Mouse (Mus musculus): ENCODE data around the gene Azin2. TPM values are rescaled to one million over a fixed set of nuclear protein-coding genes. Genes with fewer than 3 reads are reported as not detected.

Azin2 gene
- polyA plus RNA-seq, 1 experiment from 2014 or later: 20.3 TPM

DNA sequence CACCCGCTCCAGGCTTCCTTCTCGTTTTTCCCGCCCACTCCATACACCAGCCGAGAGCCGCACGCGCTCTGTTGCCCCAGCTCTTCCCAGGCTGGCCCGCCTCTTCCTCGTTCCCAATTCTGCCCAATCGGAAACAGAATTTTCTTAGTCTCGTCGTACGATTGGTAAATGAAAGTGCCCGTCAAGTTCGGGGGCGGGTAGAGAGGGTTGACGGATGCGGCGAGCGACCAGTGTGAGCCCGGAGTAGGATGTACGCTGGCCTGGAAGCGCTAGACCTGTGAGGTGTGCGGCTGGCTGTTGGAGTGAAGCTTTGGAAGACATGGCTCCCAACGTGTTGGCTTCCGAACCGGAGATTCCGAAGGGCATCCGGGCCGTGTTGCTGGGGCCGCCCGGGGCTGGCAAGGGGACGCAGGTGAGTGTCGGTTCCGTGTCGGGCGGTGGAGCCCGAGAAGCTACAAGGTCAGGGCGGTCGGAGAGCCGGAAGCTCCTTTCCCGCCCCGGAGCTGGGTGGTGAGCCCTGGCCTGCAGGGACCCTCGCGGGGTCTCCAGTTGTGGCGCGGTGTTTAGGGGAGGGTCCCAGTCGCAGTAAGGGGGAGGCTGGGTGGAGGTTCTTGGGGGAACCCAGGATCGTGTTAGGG lies 30.9 kb upstream of the Azin2 start:
- Histone ChIP-seq H3K27me3 (replicated peaks) (no peaks in the 10 kb centered on the region), H3K4me2 (peak overlapping the region; percentile 82), H3K9ac (replicated peaks) (peak overlapping the region; percentile 84), H3K36me3 (peaks cover 8% of the 10 kb centered on the region; the same call in 1 of the 2 replicates), H3K4me3 (replicated peaks) (peak overlapping the region; percentile 91), H3K27ac (replicated peaks) (peak overlapping the region; percentile 81), H3K4me1 (peaks cover 22% of the 10 kb centered on the region), H3K9me3 (replicated peaks) (no peaks in the 10 kb centered on the region)
- peak; percentile 100 for ATAC-seq (ENCODE audit: low FRiP score)
- WGBS: under 1% methylated on average over 49 of the region's 49 CpGs

DNA sequence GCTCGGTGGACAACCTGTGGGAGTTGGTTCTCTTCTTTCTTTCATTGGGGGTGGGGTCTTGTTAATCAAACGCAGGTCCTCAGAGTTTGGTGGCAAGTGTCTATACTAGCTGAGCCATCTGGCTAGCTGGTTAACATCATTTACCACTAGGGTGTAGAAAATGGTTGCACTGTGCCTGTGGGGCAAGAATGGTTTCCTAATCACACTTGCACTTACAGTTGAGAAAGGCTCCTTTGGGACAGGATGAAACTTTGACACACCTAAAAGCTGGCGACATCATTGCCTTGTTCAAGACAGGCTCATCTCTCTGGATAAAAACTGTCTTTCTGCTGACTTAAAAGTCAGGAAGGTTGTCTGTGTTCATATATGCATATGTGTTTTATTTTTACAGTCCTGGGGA lies 29.9 kb upstream of the Azin2 start:
- Histone ChIP-seq H3K4me3 (replicated peaks) (no peak overlapping the region), H3K27ac (replicated peaks) (no peak overlapping the region), H3K4me1 (peaks cover 22% of the 10 kb centered on the region), H3K9ac (replicated peaks) (no peak overlapping the region), H3K4me2 (no peak overlapping the region), H3K36me3 (peaks cover 8% of the 10 kb centered on the region; the same call in 1 of the 2 replicates), H3K9me3 (replicated peaks) (no peaks in the 10 kb centered on the region), H3K27me3 (replicated peaks) (no peaks in the 10 kb centered on the region)
- ATAC-seq (ENCODE audit: low FRiP score): no peak
- WGBS: 95% methylated on average over 3 of the region's 3 CpGs

DNA sequence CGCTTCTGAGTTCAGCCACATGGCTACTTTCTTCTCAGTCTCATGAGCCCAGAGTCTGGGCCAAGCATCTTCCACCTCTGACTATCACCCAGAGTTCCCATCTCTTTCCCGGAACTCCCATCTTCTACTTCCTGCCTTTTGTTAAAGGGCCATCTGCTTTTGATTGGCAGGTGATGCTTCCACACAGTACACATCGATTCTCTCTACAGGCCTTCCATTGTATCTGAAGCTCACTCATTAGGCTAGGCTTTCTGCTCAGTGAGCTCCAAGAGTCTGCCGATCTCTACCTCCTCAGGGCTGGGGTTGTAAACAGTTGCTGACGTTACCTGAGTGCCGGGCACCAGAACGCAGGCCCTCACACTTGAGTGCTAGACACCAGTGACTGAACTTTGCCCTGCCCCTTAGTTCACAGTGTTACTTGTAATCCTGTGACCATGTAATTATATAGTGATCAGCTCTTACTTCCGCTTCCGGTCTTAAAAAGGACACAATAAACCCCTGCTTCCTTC lies 29.3 kb upstream of the Azin2 start, which contains the start of gene Ak2:
Gene Ak2 (plus strand): TSS at position 459 of the 509 bp plus-strand sequence.
- Histone ChIP-seq H3K4me1 (peaks cover 22% of the 10 kb centered on the region), H3K9me3 (replicated peaks) (no peaks in the 10 kb centered on the region), H3K4me2 (peak within 1 kb of the TSS; percentile 82), H3K27me3 (replicated peaks) (no peaks in the 10 kb centered on the region), H3K4me3 (replicated peaks) (peak within 1 kb of the TSS; percentile 91), H3K27ac (replicated peaks) (no peak within 1 kb of the TSS), H3K36me3 (peaks cover 7% of the 10 kb centered on the region; the same call in 1 of the 2 replicates), H3K9ac (replicated peaks) (no peak within 1 kb of the TSS)
- WGBS: 97% methylated on average over 9 of the region's 9 CpGs
- no peak for ATAC-seq (ENCODE audit: low FRiP score)

DNA sequence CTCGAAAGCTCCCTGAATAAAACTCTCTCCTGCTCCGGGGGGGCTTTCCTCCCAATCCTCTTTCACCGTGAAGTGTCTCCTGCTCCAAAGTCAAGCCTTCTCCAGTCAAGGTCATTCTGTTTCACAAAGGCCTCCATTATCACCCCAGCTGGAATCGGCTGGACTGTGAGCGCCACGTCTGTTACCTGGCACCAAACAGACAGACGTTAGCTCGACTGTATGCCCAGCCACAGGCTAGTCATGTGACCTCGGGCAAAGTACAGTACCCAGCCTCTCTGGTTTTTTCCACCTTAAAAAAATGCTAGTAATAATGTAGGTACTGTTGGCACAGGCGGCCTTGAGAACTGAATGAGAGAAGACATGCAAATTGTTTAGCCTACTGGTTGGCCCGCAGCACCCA lies 27.4 kb upstream of the Azin2 start:
- no peak overlapping the region for H3K9ac ChIP-seq (replicated peaks)
- no peak overlapping the region for H3K4me2 ChIP-seq
- H3K36me3 ChIP-seq: no peaks in the 10 kb centered on the region
- no peaks in the 10 kb centered on the region for H3K27me3 ChIP-seq (replicated peaks)
- peaks cover 13% of the 10 kb centered on the region for H3K4me1 ChIP-seq
- no peak for ATAC-seq (ENCODE audit: low FRiP score)
- H3K4me3 ChIP-seq (replicated peaks): no peak overlapping the region
- no peak overlapping the region for H3K27ac ChIP-seq (replicated peaks)
- no peaks in the 10 kb centered on the region for H3K9me3 ChIP-seq (replicated peaks)
- 44% methylated on average over 11 of the region's 11 CpGs for WGBS

DNA sequence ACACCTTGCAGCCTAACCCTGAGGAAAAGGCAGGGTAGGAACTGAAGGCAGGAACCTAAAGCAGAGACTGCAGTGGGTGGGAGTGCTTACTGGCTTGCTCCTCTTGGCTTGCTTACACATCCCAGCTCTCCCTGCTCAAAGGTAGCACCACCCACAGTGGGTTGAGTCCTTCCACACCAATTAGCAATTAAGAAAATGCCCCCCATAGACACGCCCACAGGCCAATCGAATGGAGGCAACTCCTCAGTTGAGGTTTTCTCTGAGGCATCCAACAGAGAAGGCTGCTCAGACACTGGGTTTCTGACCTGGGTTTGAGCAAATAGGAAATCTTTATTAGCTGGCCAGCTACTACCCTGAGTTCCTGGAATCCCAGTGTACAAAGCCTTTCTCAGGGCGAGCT lies 26.7 kb upstream of the Azin2 start:
- ATAC-seq (ENCODE audit: low FRiP score): no peak

DNA sequence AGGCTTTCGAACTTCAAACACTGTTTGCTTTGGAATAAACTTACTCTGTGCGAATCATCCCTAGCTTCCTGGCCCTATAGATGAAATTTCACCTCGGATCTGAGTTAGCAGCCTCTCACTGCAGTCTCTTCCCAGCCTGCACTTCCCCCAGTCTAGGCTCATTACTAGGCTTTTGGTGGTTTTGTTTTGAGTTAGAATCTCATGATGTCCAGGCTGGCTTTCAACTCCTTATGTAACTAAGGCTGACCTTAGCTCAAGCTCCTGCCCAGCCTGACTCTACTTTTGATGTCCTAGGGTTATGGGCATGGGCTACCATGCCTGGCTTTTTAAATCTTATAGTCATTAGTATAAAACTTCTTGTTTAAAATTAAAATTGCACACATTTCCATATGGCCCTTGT lies 22.4 kb upstream of the Azin2 start:
- WGBS: 83% methylated on average over 3 of the region's 3 CpGs
- H3K27ac ChIP-seq (replicated peaks): no peak overlapping the region
- no peaks in the 10 kb centered on the region for H3K27me3 ChIP-seq (replicated peaks)
- H3K4me2 ChIP-seq: no peak overlapping the region
- no peaks in the 10 kb centered on the region for H3K4me1 ChIP-seq
- no peaks in the 10 kb centered on the region for H3K9me3 ChIP-seq (replicated peaks)
- no peak overlapping the region for H3K4me3 ChIP-seq (replicated peaks)
- no peak for ATAC-seq (ENCODE audit: low FRiP score)
- H3K9ac ChIP-seq (replicated peaks): no peak overlapping the region
- no peaks in the 10 kb centered on the region for H3K36me3 ChIP-seq

More for the DNA sequence above, 26.7 kb upstream of the Azin2 start:
- Histone ChIP-seq H3K4me2 (no peak overlapping the region), H3K27me3 (replicated peaks) (no peaks in the 10 kb centered on the region), H3K9me3 (replicated peaks) (no peaks in the 10 kb centered on the region), H3K4me3 (replicated peaks) (no peak overlapping the region), H3K27ac (replicated peaks) (no peak overlapping the region), H3K36me3 (no peaks in the 10 kb centered on the region), H3K4me1 (peaks cover 6% of the 10 kb centered on the region), H3K9ac (replicated peaks) (no peak overlapping the region)
- WGBS: 28% methylated on average over 3 of the region's 3 CpGs

DNA sequence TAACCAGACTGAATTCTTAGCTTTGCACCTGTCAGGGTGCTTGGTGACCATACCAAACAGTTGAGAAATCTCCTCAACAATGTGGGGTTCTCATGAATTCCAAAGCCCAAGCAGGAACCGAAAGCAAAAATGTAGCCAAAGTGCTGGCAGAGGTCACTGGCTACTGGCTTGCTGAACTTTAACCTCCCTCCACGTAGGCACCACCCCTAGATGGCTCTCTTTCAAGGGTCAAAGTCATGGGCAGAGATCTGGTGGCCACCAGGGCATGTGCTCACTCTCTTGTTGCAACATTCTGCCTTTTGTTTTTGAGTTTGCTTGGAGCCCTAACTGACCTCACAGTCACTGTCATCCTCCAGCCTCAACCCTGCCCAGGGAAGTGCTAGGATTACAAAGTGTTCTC lies 21.4 kb upstream of the Azin2 start:
- Histone ChIP-seq H3K4me2 (no peak overlapping the region), H3K9ac (replicated peaks) (no peak overlapping the region), H3K27ac (replicated peaks) (no peak overlapping the region), H3K4me1 (no peaks in the 10 kb centered on the region), H3K9me3 (replicated peaks) (no peaks in the 10 kb centered on the region), H3K36me3 (no peaks in the 10 kb centered on the region), H3K27me3 (replicated peaks) (no peaks in the 10 kb centered on the region), H3K4me3 (replicated peaks) (no peak overlapping the region)
- WGBS: 59% methylated on average over 2 of the region's 2 CpGs
- no peak for ATAC-seq (ENCODE audit: low FRiP score)

DNA sequence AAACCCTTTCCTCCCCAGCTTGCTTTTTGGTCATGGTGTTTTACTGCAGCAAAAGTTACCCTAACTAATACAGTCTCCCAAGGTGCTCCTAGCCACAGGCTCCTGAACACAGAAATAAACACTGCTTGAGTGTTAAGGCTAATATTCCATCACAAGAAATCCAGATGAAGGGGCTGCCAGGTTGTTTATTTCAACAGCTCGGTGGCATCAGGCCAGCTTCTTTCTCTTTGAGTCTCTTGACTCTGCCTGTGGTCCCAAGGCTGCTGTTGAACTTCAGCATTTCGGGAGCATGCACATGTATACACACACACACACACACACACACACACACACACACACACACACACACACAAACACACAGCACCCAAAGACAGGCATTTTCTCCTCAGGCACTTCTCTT lies 20.9 kb upstream of the Azin2 start:
- H3K4me3 ChIP-seq (replicated peaks): no peak overlapping the region
- no peaks in the 10 kb centered on the region for H3K9me3 ChIP-seq (replicated peaks)
- H3K27ac ChIP-seq (replicated peaks): no peak overlapping the region
- no peak for ATAC-seq (ENCODE audit: low FRiP score)
- H3K4me1 ChIP-seq: no peaks in the 10 kb centered on the region
- no peak overlapping the region for H3K9ac ChIP-seq (replicated peaks)
- no peaks in the 10 kb centered on the region for H3K36me3 ChIP-seq
- WGBS: 81% methylated on average over 2 of the region's 2 CpGs
- H3K27me3 ChIP-seq (replicated peaks): no peaks in the 10 kb centered on the region
- no peak overlapping the region for H3K4me2 ChIP-seq

DNA sequence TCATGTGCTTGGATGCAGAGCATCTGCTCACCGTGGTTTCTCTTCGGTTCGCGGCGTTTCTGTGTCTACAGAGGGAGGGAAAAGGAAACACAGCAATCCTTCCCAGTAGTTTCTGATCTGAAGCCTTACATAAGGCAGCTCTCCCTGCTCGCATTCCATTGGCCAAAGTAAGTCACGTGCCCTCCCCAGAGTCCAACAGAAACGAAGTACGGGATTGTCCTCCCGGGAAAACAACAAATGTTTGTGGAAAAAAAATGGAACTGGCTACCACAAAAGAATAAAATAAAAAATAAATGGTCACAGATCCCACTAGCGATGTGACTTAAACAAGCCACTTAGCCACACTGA lies 19.6 kb upstream of the Azin2 start:
- no peaks in the 10 kb centered on the region for H3K36me3 ChIP-seq
- H3K9ac ChIP-seq (replicated peaks): no peak overlapping the region
- H3K27ac ChIP-seq (replicated peaks): no peak overlapping the region; the same call in 1 of the 2 replicates
- H3K4me3 ChIP-seq (replicated peaks): no peak overlapping the region
- H3K4me1 ChIP-seq: no peaks in the 10 kb centered on the region
- H3K27me3 ChIP-seq (replicated peaks): no peaks in the 10 kb centered on the region
- H3K9me3 ChIP-seq (replicated peaks): no peaks in the 10 kb centered on the region
- 69% methylated on average over 11 of the region's 11 CpGs for WGBS
- H3K4me2 ChIP-seq: no peak overlapping the region
- ATAC-seq (ENCODE audit: low FRiP score): no peak

DNA sequence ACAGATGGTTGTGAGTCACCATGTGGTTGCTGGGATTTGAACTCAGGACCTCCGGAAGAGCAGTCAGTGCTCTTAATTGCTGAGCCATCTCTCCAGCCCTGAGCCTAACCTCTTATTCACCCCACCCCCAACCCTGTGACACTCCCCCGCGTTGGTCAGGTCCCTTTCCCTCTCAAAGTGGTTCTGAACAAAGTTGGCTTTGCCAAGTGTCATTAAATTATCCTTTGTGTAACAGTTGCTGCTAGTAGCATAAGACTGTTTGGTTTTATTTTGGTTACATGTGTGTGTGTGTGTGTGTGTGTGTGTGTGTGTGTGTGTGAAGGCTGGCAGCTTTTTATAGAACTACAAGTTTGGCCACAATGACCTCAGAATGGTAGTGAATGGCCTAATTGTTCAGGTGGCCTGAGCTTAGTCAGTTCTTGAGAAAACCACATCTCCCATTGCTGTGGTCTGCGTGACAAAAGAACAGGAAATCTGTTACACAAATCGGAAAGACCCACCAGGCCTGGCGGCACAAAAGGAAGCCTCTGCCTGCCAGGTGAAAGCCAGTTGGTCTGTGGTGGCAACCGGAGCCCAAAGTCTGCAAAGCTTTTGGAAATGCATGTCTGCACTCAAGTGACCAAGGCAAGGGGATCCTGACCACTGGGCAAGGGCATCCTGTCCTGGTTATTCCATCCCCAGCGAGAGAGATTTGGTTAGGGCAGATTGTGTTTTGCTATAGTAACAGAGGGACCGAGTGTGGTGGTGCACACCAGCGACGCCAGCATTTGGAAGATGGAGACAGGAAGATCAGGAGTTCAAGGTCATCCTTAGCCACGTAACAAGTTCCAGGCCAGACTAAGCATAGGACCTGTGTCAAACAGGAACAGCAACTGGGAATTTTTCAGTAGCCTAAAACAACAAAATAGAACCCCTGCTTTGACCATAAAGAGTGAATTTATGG lies 18.9 kb upstream of the Azin2 start:
- no peak overlapping the region; the same call in 1 of the 2 replicates for H3K27ac ChIP-seq (replicated peaks)
- H3K4me3 ChIP-seq (replicated peaks): no peak overlapping the region
- H3K9ac ChIP-seq (replicated peaks): no peak overlapping the region
- ATAC-seq (ENCODE audit: low FRiP score): no peak
- H3K9me3 ChIP-seq (replicated peaks): no peaks in the 10 kb centered on the region
- no peaks in the 10 kb centered on the region for H3K27me3 ChIP-seq (replicated peaks)
- no peaks in the 10 kb centered on the region for H3K4me1 ChIP-seq
- 82% methylated on average over 12 of the region's 12 CpGs for WGBS
- no peak overlapping the region for H3K4me2 ChIP-seq
- no peaks in the 10 kb centered on the region for H3K36me3 ChIP-seq

DNA sequence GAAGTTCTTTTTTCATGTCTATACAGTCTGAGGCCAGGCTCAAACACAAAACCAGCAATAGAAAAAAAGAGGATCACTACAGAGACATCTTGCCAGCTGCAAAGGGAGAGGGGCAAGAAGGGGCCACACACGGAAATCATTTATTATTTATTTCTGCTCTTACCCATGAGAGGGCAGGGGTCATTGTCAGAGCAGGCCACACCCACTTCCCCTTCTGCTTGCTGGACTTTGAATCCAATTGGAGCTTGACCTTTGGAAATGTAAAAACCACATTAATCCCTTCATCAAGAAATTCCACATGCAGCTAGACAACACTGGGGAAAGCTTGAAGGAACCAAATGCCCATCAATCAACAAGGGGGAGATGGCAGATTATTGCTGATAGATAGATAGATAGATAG lies 16.4 kb upstream of the Azin2 start:
- Histone ChIP-seq H3K4me3 (replicated peaks) (no peak overlapping the region), H3K9ac (replicated peaks) (no peak overlapping the region), H3K27ac (replicated peaks) (no peak overlapping the region), H3K36me3 (no peaks in the 10 kb centered on the region), H3K4me2 (no peak overlapping the region), H3K4me1 (no peaks in the 10 kb centered on the region), H3K9me3 (replicated peaks) (no peaks in the 10 kb centered on the region), H3K27me3 (replicated peaks) (no peaks in the 10 kb centered on the region)
- no peak for ATAC-seq (ENCODE audit: low FRiP score)
- 44% methylated on average over 1 of the region's 1 CpGs for WGBS

DNA sequence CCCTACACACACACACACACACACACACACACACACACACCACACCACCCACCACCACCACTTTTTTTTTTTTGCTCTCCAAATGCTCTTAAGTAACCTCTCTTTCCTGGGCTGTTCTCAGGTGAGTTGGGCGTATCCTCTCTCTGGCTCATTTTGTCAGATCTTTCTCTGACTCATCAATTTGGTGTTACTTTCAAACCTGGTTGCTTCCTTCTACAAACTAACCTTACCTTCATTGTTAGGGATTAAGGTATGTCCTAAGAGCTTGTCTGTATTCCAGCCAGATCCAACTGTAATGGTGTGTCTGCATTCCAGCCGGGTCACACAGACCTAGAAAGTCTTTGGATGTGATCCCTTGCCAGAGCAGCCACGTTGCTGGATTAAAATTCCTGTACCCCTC lies 15.0 kb upstream of the Azin2 start:
- H3K4me2 ChIP-seq: no peak overlapping the region
- no peak overlapping the region for H3K9ac ChIP-seq (replicated peaks)
- H3K27me3 ChIP-seq (replicated peaks): no peaks in the 10 kb centered on the region
- no peak for ATAC-seq (ENCODE audit: low FRiP score)
- H3K4me1 ChIP-seq: no peaks in the 10 kb centered on the region
- 81% methylated on average over 3 of the region's 3 CpGs for WGBS
- H3K36me3 ChIP-seq: no peaks in the 10 kb centered on the region
- H3K9me3 ChIP-seq (replicated peaks): no peaks in the 10 kb centered on the region
- H3K27ac ChIP-seq (replicated peaks): no peak overlapping the region
- H3K4me3 ChIP-seq (replicated peaks): no peak overlapping the region

Data from neural tube, embryonic 15.5 days (tissue).